In genomic region chr5:99286024-99286423, GRCm38 (mm10) we compare ENCODE assay signal across 31 mouse cellular contexts.
"Had no signal": no experiment of that assay in that cellular context is flagged by ENCODE, and none has a peak within 500 bp of the region (broad histone marks: within the 10 kb centered on the region; RNA-seq: fewer than 3 reads in every experiment).

No protein-coding gene starts in this region.

- H3K9me3 ChIP-seq: limb, embryonic 10.5 days; limb, embryonic 12.5 days; limb, embryonic 13.5 days; limb, embryonic 15.5 days; liver, embryonic 12.5 days; liver, embryonic 13.5 days; liver, embryonic 15.5 days; lung, embryonic 15.5 days; megakaryocyte, embryonic 14.5 days; midbrain, embryonic 10.5 days; midbrain, embryonic 12.5 days; midbrain, embryonic 13.5 days; midbrain, embryonic 15.5 days; neural tube, embryonic 12.5 days; neural tube, embryonic 13.5 days had no signal

- H3K36me3 ChIP-seq: limb, embryonic 10.5 days; limb, embryonic 12.5 days; limb, embryonic 13.5 days; limb, embryonic 15.5 days; liver, embryonic 12.5 days; liver, embryonic 13.5 days; liver, embryonic 15.5 days; lung, embryonic 15.5 days; midbrain, embryonic 10.5 days; midbrain, embryonic 12.5 days; midbrain, embryonic 13.5 days; midbrain, embryonic 15.5 days; neural tube, embryonic 12.5 days; neural tube, embryonic 13.5 days had no signal

- H3K9ac ChIP-seq: limb, embryonic 12.5 days; limb, embryonic 13.5 days; limb, embryonic 15.5 days; liver, embryonic 12.5 days; liver, embryonic 13.5 days; liver, embryonic 14.5 days; liver, embryonic 15.5 days; lung, embryonic 14.5 days; lung, embryonic 15.5 days; midbrain, embryonic 12.5 days; midbrain, embryonic 13.5 days; midbrain, embryonic 15.5 days; neural tube, embryonic 12.5 days; neural tube, embryonic 13.5 days had no signal

- H3K4me2 ChIP-seq: limb, embryonic 12.5 days; limb, embryonic 13.5 days; limb, embryonic 15.5 days; liver, embryonic 12.5 days; liver, embryonic 13.5 days; liver, embryonic 15.5 days; lung, embryonic 14.5 days; lung, embryonic 15.5 days; midbrain, embryonic 11.5 days; midbrain, embryonic 12.5 days; midbrain, embryonic 13.5 days; midbrain, embryonic 15.5 days; neural tube, embryonic 12.5 days; neural tube, embryonic 13.5 days had no signal

- H3K27ac ChIP-seq: limb, embryonic 10.5 days; limb, embryonic 12.5 days; limb, embryonic 13.5 days; limb, embryonic 15.5 days; liver, embryonic 12.5 days; liver, embryonic 13.5 days; liver, embryonic 14.5 days; liver, embryonic 15.5 days; lung, embryonic 15.5 days; macrophage; midbrain, embryonic 10.5 days; midbrain, embryonic 12.5 days; midbrain, embryonic 13.5 days; midbrain, embryonic 15.5 days; neural tube, embryonic 12.5 days; neural tube, embryonic 13.5 days had no signal

- H3K27me3 ChIP-seq: limb, embryonic 12.5 days; limb, embryonic 13.5 days; limb, embryonic 15.5 days; liver, embryonic 12.5 days; liver, embryonic 13.5 days; liver, embryonic 15.5 days; lung, embryonic 15.5 days; megakaryocyte, embryonic 14.5 days; midbrain, embryonic 12.5 days; midbrain, embryonic 13.5 days; midbrain, embryonic 15.5 days; neural tube, embryonic 12.5 days; neural tube, embryonic 13.5 days had no signal

- ATAC-seq: liver, embryonic 12.5 days; lung, postnatal 0 days; midbrain, embryonic 13.5 days; midbrain, embryonic 15.5 days; midbrain, embryonic 16.5 days had no signal

- H3K4me3 ChIP-seq: left cerebral cortex, adult 2 months; limb, embryonic 10.5 days; limb, embryonic 12.5 days; limb, embryonic 13.5 days; limb, embryonic 15.5 days; liver, embryonic 12.5 days; liver, embryonic 13.5 days; liver, embryonic 15.5 days; lung, embryonic 15.5 days; megakaryocyte, embryonic 14.5 days; midbrain, embryonic 10.5 days; midbrain, embryonic 12.5 days; midbrain, embryonic 13.5 days; midbrain, embryonic 15.5 days; myocyte; neural tube, embryonic 12.5 days; neural tube, embryonic 13.5 days had no signal

- DNase-seq: left cerebral cortex, postnatal 4 days; liver, embryonic 13.5 days; lung, adult 18-20 months; lung, adult 2 months; lung, embryonic 14.5 days; lung, postnatal 10 days; lung, postnatal 14 days; lung, postnatal 36 days; lung, postnatal 4 days; midbrain, embryonic 14.5 days had no signal

- H3K4me1 ChIP-seq: limb, embryonic 13.5 days; limb, embryonic 15.5 days; liver, embryonic 12.5 days; midbrain, embryonic 10.5 days; midbrain, embryonic 12.5 days; midbrain, embryonic 13.5 days; midbrain, embryonic 15.5 days; neural tube, embryonic 12.5 days had no signal
